Mouse (Mus musculus) gastrocnemius, adult 8-10 months (tissue): ENCODE measurements at regions not wholly inside any gene's neighbourhood (a gene's known extent, or its start where the extent isn't known, plus 50 kb on each side); places are given as distances from the start of the nearest gene placed in this dataset.

ENCODE experiments used
- DNase-seq, 2 experiments: peaks; one replicate each; pipeline ENCODE4 v3.0.0; 2022; ENCODE audit warnings: low spot score in 2 of 2

GRCm38 (mm10) chr1:118741286-118741685 lies 113.5 kb downstream of the Tfcp2l1 start:
- peak; percentile 57 to 69 for DNase-seq

- no peak for DNase-seq
Measured at GRCm38 (mm10) chr1:118748196-118748595, 120.5 kb downstream of the Tfcp2l1 start.

- no peak for DNase-seq
Measured at GRCm38 (mm10) chr1:118752869-118753268, 125.1 kb downstream of the Tfcp2l1 start.

- no peak for DNase-seq
Measured at GRCm38 (mm10) chr1:118756171-118756865, 128.6 kb downstream of the Tfcp2l1 start.

GRCm38 (mm10) chr1:118757340-118758030 lies 129.7 kb downstream of the Tfcp2l1 start:
- DNase-seq, result no peak

GRCm38 (mm10) chr1:118758031-118758400 lies 130.3 kb downstream of the Tfcp2l1 start:
- DNase-seq, result no peak

- DNase-seq, result peak; percentile 49 to 55
Measured at GRCm38 (mm10) chr1:118759141-118759932, 131.6 kb downstream of the Tfcp2l1 start.

- no peak for DNase-seq
Measured at GRCm38 (mm10) chr1:118765525-118765924, 137.8 kb downstream of the Tfcp2l1 start.

GRCm38 (mm10) chr1:118768831-118769230 lies 141.1 kb downstream of the Tfcp2l1 start:
- DNase-seq, result no peak

GRCm38 (mm10) chr1:118772261-118772660 lies 144.5 kb downstream of the Tfcp2l1 start:
- peak; percentile 70 to 88 for DNase-seq

GRCm38 (mm10) chr1:118776594-118777441 lies 149.1 kb downstream of the Tfcp2l1 start:
- DNase-seq, result no peak
